Mouse (Mus musculus) layer of hippocampus, postnatal 10 days (tissue): ENCODE results near the gene Mfap1b. TPM values are rescaled to one million over a fixed set of nuclear protein-coding genes. Genes with fewer than 3 reads are reported as not detected.
A peak's percentile ranks its signal among the peaks of the same experiment; 100 is the strongest.

Experiments
- DNase-seq, 2 experiments: peaks; one replicate each; pipeline ENCODE4 v3.0.0; 2021; ENCODE audit warnings: low spot score in 2 of 2
- microRNA-seq, 2 experiments: library from miRNA; unstranded; fragments of <30 nt; microRNA quantifications; one replicate each; pipeline ENCODE4 v1.2.0; 2021
- total RNA-seq, 2 experiments: library from RNA; stranded (reverse); gene quantifications; 2 replicates each; pipeline ENCODE4 v1.2.3; 2021

Gene Mfap1b
- total RNA-seq, 2 experiments from 2014 or later: 33.0 to 38.7 TPM

DNA sequence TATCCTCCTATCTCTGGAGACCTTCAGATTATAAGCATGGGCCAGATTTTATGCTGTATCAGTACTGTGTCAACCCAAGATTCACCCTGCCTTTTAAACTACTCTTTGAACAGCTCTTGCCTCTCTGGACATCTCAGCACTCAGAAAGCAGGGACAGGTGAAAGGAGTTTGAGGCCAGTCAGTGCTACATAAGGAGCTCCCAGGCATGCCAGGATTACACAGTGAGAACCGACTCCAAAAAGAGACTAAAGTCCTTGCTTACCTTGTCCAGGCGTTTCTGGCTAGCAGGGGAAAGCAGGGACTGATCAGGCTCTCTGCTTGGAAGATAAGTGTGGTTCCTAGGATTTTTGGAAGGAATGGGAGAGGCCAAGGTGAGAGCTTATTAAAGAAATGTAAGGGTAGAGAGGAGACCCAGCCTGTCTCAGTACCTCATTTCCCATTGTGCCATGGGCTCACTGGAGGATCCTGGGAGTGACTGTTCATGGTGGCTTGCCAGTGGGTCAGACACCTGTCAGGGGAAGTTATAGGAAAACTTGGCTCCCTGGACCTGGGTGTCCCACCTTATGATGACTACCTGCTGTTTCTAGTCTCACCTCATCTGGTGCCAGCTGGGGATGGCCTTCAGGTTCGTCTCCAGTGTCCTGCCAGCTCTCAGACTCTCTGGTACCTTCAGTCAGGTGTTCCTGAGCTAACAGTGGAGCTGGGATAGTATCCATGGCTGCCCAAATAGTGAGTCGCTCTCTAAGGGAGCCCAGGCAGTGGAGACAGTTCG, 32.8 kb downstream of the Mfap1b start:
- no peak for DNase-seq

DNA sequence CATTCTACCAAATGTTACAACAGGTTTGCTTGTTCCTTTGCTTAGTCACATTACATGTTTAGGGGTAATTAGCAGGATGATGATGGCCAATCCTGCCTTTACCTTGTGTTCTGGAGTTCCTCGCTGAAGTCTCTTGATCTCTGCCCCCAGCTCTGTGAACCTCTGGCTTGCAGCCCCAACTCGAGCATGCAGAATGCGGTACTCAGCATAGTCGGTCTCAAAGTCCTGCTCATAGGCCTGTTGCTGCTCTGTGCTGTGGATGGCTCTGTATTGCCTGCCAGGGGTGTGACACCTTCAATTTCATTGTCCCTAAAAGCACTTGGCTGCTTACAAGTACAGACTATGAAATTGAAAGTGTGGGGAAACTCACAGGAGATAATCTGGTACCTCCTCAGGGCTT, 34.1 kb downstream of the Mfap1b start:
- DNase-seq: no peak

DNA sequence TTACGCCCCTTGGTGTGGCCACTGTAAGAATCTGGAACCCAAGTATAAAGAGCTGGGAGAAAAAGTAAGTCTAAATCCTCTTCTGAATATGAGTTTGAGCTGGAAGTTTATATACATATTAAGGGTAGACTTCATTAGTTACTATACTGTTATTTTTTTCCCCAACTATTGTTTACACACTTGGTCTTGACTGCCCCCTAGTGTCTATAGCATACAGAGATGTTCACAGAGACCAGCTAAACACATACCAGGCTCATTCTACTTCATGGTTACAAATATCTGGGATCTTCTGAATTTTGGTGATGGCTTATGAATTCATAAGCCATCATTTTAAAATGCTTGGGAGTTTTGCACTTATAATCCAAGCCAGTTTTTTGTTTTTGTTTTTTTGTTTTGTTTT, 39.0 kb downstream of the Mfap1b start:
- no peak for DNase-seq

DNA sequence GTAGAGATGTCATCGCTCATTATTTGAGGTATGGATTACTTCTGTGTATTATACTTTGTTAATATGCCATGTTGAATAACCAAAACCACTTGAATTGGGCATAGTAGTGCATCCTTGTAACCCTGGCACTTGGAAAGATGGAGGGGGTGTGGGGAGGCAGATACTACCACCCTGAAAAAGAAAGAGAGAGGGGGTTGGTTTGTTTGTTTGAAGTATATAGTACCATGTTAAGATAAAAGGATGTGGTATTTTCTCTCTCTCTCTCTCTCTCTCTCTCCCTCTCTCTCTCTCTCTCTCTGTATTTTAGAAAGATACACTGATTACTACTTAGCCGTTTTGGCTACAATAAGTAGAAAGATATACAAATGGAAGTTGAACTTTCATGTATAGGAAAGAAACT, 48.0 kb downstream of the Mfap1b start:
- no peak for DNase-seq

DNA sequence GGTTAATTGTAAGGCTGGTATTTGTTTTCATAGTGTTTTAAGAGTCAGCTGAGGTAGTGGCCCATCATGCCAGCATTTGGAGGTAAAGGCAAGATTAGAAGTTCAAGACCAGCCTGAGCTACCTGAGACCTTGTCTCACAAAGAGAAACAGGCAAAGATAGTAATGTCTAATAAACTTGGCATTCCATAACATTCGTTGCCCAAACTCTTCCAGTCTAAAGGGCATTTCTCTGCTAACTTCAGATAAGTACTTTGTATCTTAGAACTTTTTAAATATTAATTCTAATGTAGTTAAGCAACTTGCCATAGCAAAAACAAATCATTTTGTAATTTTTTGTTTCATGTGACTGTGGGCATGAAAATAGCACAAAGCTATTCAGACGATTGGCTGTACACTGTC, 50.7 kb downstream of the Mfap1b start:
- DNase-seq: no peak

DNA sequence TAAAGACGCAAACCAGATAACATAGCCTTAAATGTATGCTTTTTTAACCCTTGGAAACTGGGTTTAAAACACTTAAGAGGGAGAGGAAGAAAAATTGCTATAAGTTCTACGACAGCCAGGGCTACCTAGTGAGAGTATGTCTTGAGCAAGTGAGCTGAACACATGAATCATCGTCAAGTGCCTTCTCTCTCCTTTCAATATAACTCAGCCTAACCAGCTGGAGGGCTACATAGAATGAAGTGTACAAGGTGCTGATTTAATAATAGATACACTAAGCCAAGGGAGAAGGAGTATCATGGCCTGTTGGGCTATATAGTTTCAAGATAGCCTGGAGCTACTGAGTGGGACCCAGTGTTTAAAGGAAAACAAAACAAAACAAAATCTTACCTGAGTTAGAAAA, 55.4 kb downstream of the Mfap1b start:
- DNase-seq: no peak

DNA sequence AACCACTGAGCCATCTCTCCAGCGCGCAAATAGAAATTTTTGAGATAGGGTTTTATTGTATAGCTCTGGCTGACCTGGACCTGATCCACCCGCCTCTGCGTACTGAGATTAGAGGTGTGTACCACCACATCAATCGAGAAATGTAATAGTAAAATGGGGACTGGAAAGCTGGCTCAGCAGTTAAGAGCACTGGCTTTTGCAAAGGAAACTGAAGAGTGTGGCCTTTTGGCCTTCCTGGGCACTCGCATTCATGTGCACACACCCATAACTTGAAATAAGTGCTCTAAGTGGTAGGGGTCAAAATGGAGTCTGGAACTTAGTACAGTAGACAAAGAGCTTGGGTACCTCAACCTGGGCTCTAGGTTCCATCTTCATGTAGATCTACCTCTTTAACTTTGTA, 57.5 kb downstream of the Mfap1b start:
- DNase-seq: no peak

DNA sequence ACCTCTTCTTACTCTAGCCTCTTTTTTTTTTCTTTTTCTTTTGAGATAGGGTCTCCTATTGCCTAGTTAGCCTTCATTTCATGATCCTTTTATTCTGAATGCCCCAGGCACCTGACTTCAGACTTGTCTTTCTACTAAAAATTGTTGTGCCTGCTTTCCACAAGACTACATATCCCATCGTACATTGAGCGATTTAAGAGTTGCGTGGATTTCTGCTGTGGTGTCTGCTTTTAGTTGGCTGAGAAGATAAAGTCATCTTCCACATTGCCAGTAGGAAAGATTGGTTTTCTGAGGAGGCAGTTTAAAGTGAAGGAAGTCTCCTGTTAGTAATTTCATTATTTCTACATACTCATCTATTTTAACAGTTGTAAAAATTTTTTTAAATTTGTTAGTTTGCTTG, 58.3 kb downstream of the Mfap1b start:
- DNase-seq: no peak

DNA sequence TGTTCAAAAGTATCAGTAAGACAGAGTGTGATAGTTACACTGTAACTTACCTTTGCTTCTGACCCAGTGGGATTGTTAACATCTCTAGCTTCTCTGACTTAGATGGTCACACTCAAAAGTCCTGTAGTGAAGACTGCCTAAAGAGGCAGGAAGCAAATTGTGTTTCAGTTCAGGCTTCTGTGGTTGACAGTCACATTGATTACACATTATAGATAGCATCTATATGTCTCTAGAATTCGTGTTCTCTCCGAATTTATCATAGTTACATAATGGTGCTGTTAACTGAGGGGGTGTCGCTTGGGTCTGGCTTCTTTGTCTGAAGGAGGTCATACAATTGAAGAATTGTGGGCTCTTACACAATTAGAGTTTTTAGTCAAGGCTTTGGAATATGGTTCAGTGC, 58.8 kb downstream of the Mfap1b start:
- DNase-seq: no peak

DNA sequence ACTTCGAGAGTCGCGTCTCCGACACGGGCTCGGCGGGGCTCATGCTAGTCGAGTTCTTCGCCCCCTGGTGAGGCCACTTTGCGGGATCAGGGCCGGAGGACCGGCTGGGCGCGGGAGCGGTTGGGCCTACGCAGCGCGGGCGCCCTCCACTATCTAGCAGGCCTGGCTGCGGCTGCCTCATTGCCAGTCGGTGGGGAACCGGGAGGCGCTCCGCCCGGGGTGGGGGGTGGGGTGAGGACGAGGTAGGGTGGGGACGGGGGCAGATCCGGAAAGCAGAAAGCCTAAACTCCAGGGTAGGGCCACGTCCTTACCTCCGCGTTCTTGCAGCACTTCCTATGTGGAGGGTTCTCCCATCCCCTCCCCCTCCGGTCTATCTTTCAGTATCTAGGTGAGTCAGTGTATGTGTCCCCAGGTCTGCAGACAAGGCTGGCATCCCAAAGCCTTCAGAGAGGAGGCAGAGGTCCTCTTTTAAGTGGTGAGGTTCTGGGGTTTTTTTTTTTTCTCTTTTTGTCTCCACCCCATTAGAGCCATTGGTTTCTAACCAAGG, 59.7 kb downstream of the Mfap1b start:
- DNase-seq: no peak

DNA sequence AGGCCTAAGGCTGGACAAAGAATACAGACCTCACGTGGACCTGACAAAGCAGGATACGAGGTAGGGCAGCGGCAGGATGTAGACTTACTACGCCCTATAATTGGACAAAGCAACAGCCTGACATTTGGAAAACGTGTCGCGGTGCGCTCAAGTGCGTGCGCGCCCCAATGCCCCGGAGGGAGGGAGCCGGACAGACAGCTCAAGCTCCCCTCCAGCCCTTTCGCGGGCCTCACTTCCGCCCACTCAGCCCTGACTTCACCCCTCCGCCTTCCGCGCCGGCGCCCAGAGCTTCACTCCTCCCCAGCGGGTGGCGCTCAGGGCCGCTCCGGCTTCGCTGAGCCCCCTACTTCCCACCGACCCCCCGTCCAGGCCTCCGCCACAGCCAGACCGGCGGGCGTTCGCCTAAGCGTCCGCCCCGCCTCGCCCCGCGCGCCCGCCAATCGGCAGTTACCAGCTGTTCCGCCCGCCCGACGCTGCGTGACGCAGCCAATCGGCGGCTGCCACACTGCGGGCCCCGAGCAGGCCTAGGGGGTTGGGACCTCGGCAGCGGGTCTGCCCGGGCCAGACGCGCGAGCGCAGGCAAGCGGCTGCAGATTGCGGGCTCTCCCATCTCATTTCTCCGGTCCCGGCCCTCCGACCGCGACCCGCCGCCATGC, 60.4 kb downstream of the Mfap1b start, which contains the start of the genes Pdia3 and Catsper2:
Gene Pdia3, plus strand, starts transcription at position 389 of the 656 bp plus-strand sequence.
Gene Catsper2, minus strand, starts transcription at position 406 of the 656 bp plus-strand sequence.
- DNase-seq: peak; percentile 94 to 97

DNA sequence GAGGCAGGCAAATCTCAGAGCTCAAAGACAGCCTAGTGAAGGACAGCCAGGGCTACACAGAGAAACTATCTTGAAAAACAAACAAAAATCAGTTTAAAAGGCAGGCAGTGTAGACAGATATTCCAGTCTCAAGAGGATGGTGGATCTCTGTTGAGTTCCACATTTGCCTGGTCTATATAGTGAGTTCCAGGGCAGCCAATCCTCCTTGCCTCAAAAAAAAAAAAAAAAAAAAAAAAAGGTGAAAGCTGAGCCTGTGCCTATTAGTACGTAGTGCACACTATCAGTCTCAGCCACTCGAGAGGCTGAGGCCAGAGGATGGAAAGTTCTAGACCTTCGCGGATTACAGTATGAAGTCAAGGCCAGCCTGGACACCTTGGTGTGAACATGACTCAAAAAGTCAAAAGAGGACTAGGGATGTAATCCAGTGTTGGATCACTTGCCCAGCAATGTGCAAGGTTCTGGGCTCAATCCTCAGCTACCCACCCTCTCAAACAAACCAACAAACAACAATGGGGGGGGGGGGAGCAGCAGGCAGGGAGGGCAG, 61.0 kb downstream of the Mfap1b start:
- no peak for DNase-seq

Small RNAs within 50 kb of the gene (microRNA-seq; reads per million reads assigned to microRNA genes)
- 0 to 0.22 reads per million in 2 experiments for gene Gm22953

Other genes with a start within 250 kb of the Mfap1b start
- 100 to 1,000 TPM; 157 to 174 TPM for gene Trp53bp1, start 202.7 kb downstream of the Mfap1b start, total RNA-seq
- gene Map1a, start 184.5 kb downstream of the Mfap1b start, total RNA-seq: 100 to 1,000 TPM; 353 to 370 TPM
- 10 to 100 TPM; 50.0 to 51.1 TPM for gene Ppip5k1, start 118.7 kb downstream of the Mfap1b start, total RNA-seq
- gene Ckmt1, start 116.4 kb downstream of the Mfap1b start, total RNA-seq: 100 to 1,000 TPM; 252 to 307 TPM
- gene Strc, start 86.9 kb downstream of the Mfap1b start, total RNA-seq: under 1 TPM; 0.13 to 0.16 TPM
- 100 to 1,000 TPM; 196 to 200 TPM for gene Pdia3, start 60.3 kb downstream of the Mfap1b start, total RNA-seq
- 1 to 10 TPM; 3.8 to 4.2 TPM for gene Catsper2, start 60.3 kb downstream of the Mfap1b start, total RNA-seq
- gene Ell3, start 29.8 kb downstream of the Mfap1b start, total RNA-seq: not detected
- 100 to 1,000 TPM; 158 to 189 TPM for gene Serf2, start 24.9 kb downstream of the Mfap1b start, total RNA-seq
- gene Hypk, start 20.8 kb downstream of the Mfap1b start, total RNA-seq: 10 to 100 TPM; 37.3 to 38.4 TPM
- 1 to 10 TPM; 2.0 to 2.2 TPM for gene Serinc4, start 17.3 kb downstream of the Mfap1b start, total RNA-seq
- gene Mfap1a, start 32.6 kb upstream of the Mfap1b start, total RNA-seq: 10 to 100 TPM; 32.8 to 33.3 TPM
- gene Wdr76, start 32.7 kb upstream of the Mfap1b start, total RNA-seq: 1 to 10 TPM; 3.3 to 3.6 TPM